Mouse (Mus musculus): ENCODE measurements around the gene Mfrp. TPM values are rescaled to one million over a fixed set of nuclear protein-coding genes. Genes with fewer than 3 reads are reported as not detected.

Mfrp gene
- polyA plus RNA-seq, 1 experiment from 2014 or later, result 0.23 TPM

- Histone ChIP-seq H3K27ac (replicated peaks) (peak overlapping the region; percentile 53; the same call in 1 of the 2 replicates), H3K9me3 (no peaks in the 10 kb centered on the region), H3K27me3 (no peaks in the 10 kb centered on the region), H3K4me2 (replicated peaks) (no peak overlapping the region), H3K36me3 (no peaks in the 10 kb centered on the region), H3K4me3 (no peak overlapping the region), H3K4me1 (peaks cover 13% of the 10 kb centered on the region), H3K9ac (replicated peaks) (no peak overlapping the region)
- ATAC-seq (replicated peaks), result peak; percentile 47; the same call in 1 of the 2 replicates
- 21% methylated on average over 4 of the region's 4 CpGs for WGBS
Observed at GRCm38 (mm10) chr9:44072599-44072915, 29.0 kb upstream of the Mfrp start.

- Histone ChIP-seq H3K4me3 (no peak overlapping the region), H3K9ac (replicated peaks) (no peak overlapping the region), H3K4me1 (peaks cover 13% of the 10 kb centered on the region), H3K9me3 (no peaks in the 10 kb centered on the region), H3K27ac (replicated peaks) (no peak overlapping the region), H3K4me2 (replicated peaks) (no peak overlapping the region), H3K27me3 (no peaks in the 10 kb centered on the region), H3K36me3 (no peaks in the 10 kb centered on the region)
- WGBS, result 39% methylated on average over 5 of the region's 5 CpGs
- no peak for ATAC-seq (replicated peaks)
Observed at GRCm38 (mm10) chr9:44073115-44073514, 28.4 kb upstream of the Mfrp start.

GRCm38 (mm10) chr9:44074395-44075275 is 26.9 kb upstream of the Mfrp start:
- Histone ChIP-seq H3K27ac (replicated peaks) (no peak overlapping the region), H3K4me3 (no peak overlapping the region), H3K36me3 (no peaks in the 10 kb centered on the region), H3K9ac (replicated peaks) (no peak overlapping the region), H3K4me1 (peaks cover 23% of the 10 kb centered on the region), H3K27me3 (no peaks in the 10 kb centered on the region), H3K4me2 (replicated peaks) (no peak overlapping the region), H3K9me3 (no peaks in the 10 kb centered on the region)
- WGBS, result 62% methylated on average over 9 of the region's 9 CpGs
- ATAC-seq (replicated peaks), result no peak

GRCm38 (mm10) chr9:44075276-44075995 is 26.1 kb upstream of the Mfrp start:
- Histone ChIP-seq H3K4me2 (replicated peaks) (no peak overlapping the region), H3K27me3 (no peaks in the 10 kb centered on the region), H3K36me3 (no peaks in the 10 kb centered on the region), H3K27ac (replicated peaks) (no peak overlapping the region), H3K9me3 (no peaks in the 10 kb centered on the region), H3K9ac (replicated peaks) (no peak overlapping the region), H3K4me3 (no peak overlapping the region), H3K4me1 (peaks cover 23% of the 10 kb centered on the region)
- WGBS, result 76% methylated on average over 24 of the region's 24 CpGs
- ATAC-seq (replicated peaks), result no peak

- Histone ChIP-seq H3K27me3 (no peaks in the 10 kb centered on the region), H3K9ac (replicated peaks) (no peak overlapping the region), H3K27ac (replicated peaks) (no peak overlapping the region), H3K4me3 (no peak overlapping the region), H3K4me2 (replicated peaks) (no peak overlapping the region), H3K4me1 (peaks cover 28% of the 10 kb centered on the region), H3K9me3 (no peaks in the 10 kb centered on the region), H3K36me3 (no peaks in the 10 kb centered on the region)
- ATAC-seq (replicated peaks), result no peak
- 67% methylated on average over 16 of the region's 16 CpGs for WGBS
Observed at GRCm38 (mm10) chr9:44075996-44076763, 25.3 kb upstream of the Mfrp start.

GRCm38 (mm10) chr9:44076764-44077120 is 24.8 kb upstream of the Mfrp start:
- ATAC-seq (replicated peaks), result no peak
- H3K4me3 ChIP-seq, result no peak overlapping the region
- H3K4me1 ChIP-seq, result peaks cover 27% of the 10 kb centered on the region
- H3K9ac ChIP-seq (replicated peaks), result no peak overlapping the region
- WGBS, result 11% methylated on average over 5 of the region's 5 CpGs
- no peak overlapping the region for H3K27ac ChIP-seq (replicated peaks)
- H3K9me3 ChIP-seq, result no peaks in the 10 kb centered on the region
- no peaks in the 10 kb centered on the region for H3K36me3 ChIP-seq
- no peaks in the 10 kb centered on the region for H3K27me3 ChIP-seq
- no peak overlapping the region for H3K4me2 ChIP-seq (replicated peaks)

GRCm38 (mm10) chr9:44077266-44077910 is 24.1 kb upstream of the Mfrp start:
- H3K4me3 ChIP-seq, result no peak overlapping the region
- H3K4me1 ChIP-seq, result peaks cover 20% of the 10 kb centered on the region
- ATAC-seq (replicated peaks), result no peak
- H3K9ac ChIP-seq (replicated peaks), result no peak overlapping the region
- no peak overlapping the region for H3K4me2 ChIP-seq (replicated peaks)
- 87% methylated on average over 11 of the region's 11 CpGs for WGBS
- no peaks in the 10 kb centered on the region for H3K9me3 ChIP-seq
- no peak overlapping the region for H3K27ac ChIP-seq (replicated peaks)
- H3K36me3 ChIP-seq, result no peaks in the 10 kb centered on the region
- H3K27me3 ChIP-seq, result no peaks in the 10 kb centered on the region

GRCm38 (mm10) chr9:44078136-44078797 is 23.3 kb upstream of the Mfrp start:
- Histone ChIP-seq H3K4me1 (peaks cover 18% of the 10 kb centered on the region), H3K27ac (replicated peaks) (no peak overlapping the region), H3K27me3 (peaks cover 4% of the 10 kb centered on the region; the same call in 1 of the 2 replicates), H3K9ac (replicated peaks) (no peak overlapping the region), H3K4me2 (replicated peaks) (no peak overlapping the region), H3K9me3 (no peaks in the 10 kb centered on the region), H3K4me3 (no peak overlapping the region), H3K36me3 (no peaks in the 10 kb centered on the region)
- ATAC-seq (replicated peaks), result no peak
- 81% methylated on average over 10 of the region's 10 CpGs for WGBS

- Histone ChIP-seq H3K9me3 (no peaks in the 10 kb centered on the region), H3K27ac (replicated peaks) (no peak overlapping the region), H3K4me1 (peaks cover 27% of the 10 kb centered on the region), H3K36me3 (no peaks in the 10 kb centered on the region), H3K4me2 (replicated peaks) (no peak overlapping the region), H3K9ac (replicated peaks) (no peak overlapping the region), H3K27me3 (peaks cover 7% of the 10 kb centered on the region; the same call in 1 of the 2 replicates), H3K4me3 (no peak overlapping the region)
- ATAC-seq (replicated peaks), result peak; percentile 73
- 20% methylated on average over 16 of the region's 16 CpGs for WGBS
Observed at GRCm38 (mm10) chr9:44078955-44079756, 22.4 kb upstream of the Mfrp start.

- Histone ChIP-seq H3K9me3 (no peaks in the 10 kb centered on the region), H3K4me1 (peaks cover 36% of the 10 kb centered on the region), H3K4me2 (replicated peaks) (no peak overlapping the region), H3K36me3 (no peaks in the 10 kb centered on the region), H3K27me3 (peaks cover 8% of the 10 kb centered on the region; the same call in 1 of the 2 replicates), H3K27ac (replicated peaks) (no peak overlapping the region), H3K4me3 (no peak overlapping the region), H3K9ac (replicated peaks) (no peak overlapping the region)
- 80% methylated on average over 10 of the region's 10 CpGs for WGBS
- ATAC-seq (replicated peaks), result no peak
Observed at GRCm38 (mm10) chr9:44079997-44080780, 21.3 kb upstream of the Mfrp start.

All from forebrain, embryonic 15.5 days (tissue).